Mouse (Mus musculus): ENCODE results near the gene Spats2l. TPM values are rescaled to one million over a fixed set of nuclear protein-coding genes. Genes with fewer than 3 reads are reported as not detected.

The Spats2l gene
- total and polyA plus RNA-seq, 3 experiments, result not detected

DNA sequence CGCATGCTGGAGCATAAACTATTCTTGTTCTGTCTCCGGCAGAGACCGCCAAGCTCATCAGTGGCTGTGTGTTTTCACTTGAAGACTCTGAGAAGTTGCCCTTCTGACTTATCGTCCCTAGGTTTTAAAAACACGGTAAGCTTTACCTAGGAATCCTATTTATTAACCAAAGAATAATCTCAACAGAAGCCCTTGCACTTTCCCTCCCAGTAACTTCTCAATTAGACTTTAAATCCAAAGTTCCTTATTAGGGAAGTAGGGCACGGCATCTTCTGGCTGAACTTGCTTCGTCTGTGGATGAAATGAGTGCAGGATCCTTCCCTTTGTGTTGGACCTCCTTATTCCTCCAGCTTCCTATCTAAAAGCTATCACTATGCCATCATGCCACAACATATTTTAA lies 7.6 kb upstream of the Spats2l start:
- Histone ChIP-seq H3K9ac (ENCODE audit: control insufficient read depth, low read depth, low read length, poor library complexity, severe bottlenecking) (no peak overlapping the region), H3K9me3 (replicated peaks; ENCODE audit: insufficient read depth, low read length) (no peaks in the 10 kb centered on the region), H3K27me3 (ENCODE audit: control insufficient read depth in 1 of 2, insufficient read depth in 2 of 2, low read length in 2 of 2) (no peaks in the 10 kb centered on the region; a peak in 1 of 4 replicates), H3K79me2 (ENCODE audit: control insufficient read depth, insufficient read depth, low read length, poor library complexity) (no peaks in the 10 kb centered on the region), H3K4me3 (ENCODE audit: control insufficient read depth in 1 of 2, insufficient read depth in 1 of 2, low read depth in 2 of 2, low read length in 2 of 2) (no peak overlapping the region), H3K27ac (ENCODE audit: control insufficient read depth, low read depth, low read length) (no peak overlapping the region), H3K4me1 (ENCODE audit: control insufficient read depth in 1 of 2, insufficient read depth in 2 of 2, low read length in 2 of 2) (no peaks in the 10 kb centered on the region), H3K36me3 (ENCODE audit: control insufficient read depth in 1 of 2, insufficient read depth in 2 of 2, low read length in 2 of 2) (no peaks in the 10 kb centered on the region)
- no peak for TF ChIP-seq TBP (IDR thresholded peaks at IDR 0.05; ENCODE audit: low read depth, low read length)
- no peak for TF ChIP-seq CTCF (IDR thresholded peaks at IDR 0.05 in 2 of 3, conservative IDR thresholded peaks at IDR 0.05 in 1 of 3; ENCODE audit: control insufficient read depth in 1 of 3, insufficient read depth in 1 of 3, low read depth in 2 of 3, low read length in 3 of 3, poor library complexity in 1 of 3, severe bottlenecking in 1 of 3)
- no peak for TF ChIP-seq POLR2A (IDR thresholded peaks at IDR 0.05; ENCODE audit: control insufficient read depth in 1 of 2, insufficient read depth in 1 of 2, low read depth in 1 of 2, low read length in 2 of 2, poor library complexity in 1 of 2)
- no peak for TF ChIP-seq NELFE (IDR thresholded peaks at IDR 0.05; ENCODE audit: low read depth, low read length)
- no peak for TF ChIP-seq MAZ (IDR thresholded peaks at IDR 0.05; ENCODE audit: low read depth, low read length)
- TF ChIP-seq RCOR1 (IDR thresholded peaks at IDR 0.05; ENCODE audit: low read depth, low read length), result no peak
- no peak for TF ChIP-seq MAX (IDR thresholded peaks at IDR 0.05; ENCODE audit: low read length)
- no peak for TF ChIP-seq GATA1 (IDR thresholded peaks at IDR 0.05; ENCODE audit: low read depth, low read length)
- no peak for TF ChIP-seq MXI1 (IDR thresholded peaks at IDR 0.05; ENCODE audit: low read depth, low read length)
- TF ChIP-seq RAD21 (IDR thresholded peaks at IDR 0.05; ENCODE audit: low read depth, low read length), result no peak
- TF ChIP-seq JUND (IDR thresholded peaks at IDR 0.05; ENCODE audit: low read depth, low read length), result no peak
- no peak for TF ChIP-seq GABPA (IDR thresholded peaks at IDR 0.05; ENCODE audit: low read depth, low read length)
- no peak for TF ChIP-seq SIN3A (IDR thresholded peaks at IDR 0.05; ENCODE audit: low read length)
- TF ChIP-seq ZKSCAN1 (IDR thresholded peaks at IDR 0.05; ENCODE audit: low read depth, low read length), result no peak
- TF ChIP-seq ZC3H11A (IDR thresholded peaks at IDR 0.05; ENCODE audit: low read depth, low read length), result no peak
- TF ChIP-seq NRF1 (IDR thresholded peaks at IDR 0.05; ENCODE audit: insufficient read depth, low read depth, low read length, poor library complexity, severe bottlenecking), result no peak
- TF ChIP-seq CHD2 (IDR thresholded peaks at IDR 0.05; ENCODE audit: low read length), result no peak
- DNase-seq (ENCODE audit: low read depth, low spot score), result no peak

DNA sequence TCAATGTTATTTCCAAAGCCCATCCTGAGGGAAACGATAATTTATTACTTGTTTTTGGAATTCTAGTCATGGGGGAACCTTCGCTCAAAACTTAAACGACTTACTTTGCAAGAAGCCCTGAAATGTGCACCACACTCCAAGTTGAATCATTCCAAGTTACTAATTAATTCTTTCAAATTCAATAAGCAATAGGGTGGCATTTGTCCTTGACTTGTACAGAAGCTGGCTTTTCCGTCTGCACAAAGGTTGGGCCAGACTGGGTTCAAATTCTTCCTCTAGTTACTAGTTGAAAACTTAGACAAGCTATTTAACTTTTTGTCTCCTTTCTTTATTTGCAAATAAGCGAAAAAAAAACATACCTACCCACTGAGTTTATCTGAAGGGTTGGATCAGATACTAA lies 636 bp upstream of the Spats2l start:
- no peaks in the 10 kb centered on the region for H3K9me3 ChIP-seq (replicated peaks; ENCODE audit: insufficient read depth, low read length)
- H3K27me3 ChIP-seq (ENCODE audit: control insufficient read depth in 1 of 2, insufficient read depth in 2 of 2, low read length in 2 of 2), result no peaks in the 10 kb centered on the region
- no peaks in the 10 kb centered on the region for H3K36me3 ChIP-seq (ENCODE audit: control insufficient read depth in 1 of 2, insufficient read depth in 2 of 2, low read length in 2 of 2)
- H3K4me3 ChIP-seq (ENCODE audit: control insufficient read depth in 1 of 2, insufficient read depth in 1 of 2, low read depth in 2 of 2, low read length in 2 of 2), result no peak overlapping the region
- H3K9ac ChIP-seq (ENCODE audit: control insufficient read depth, low read depth, low read length, poor library complexity, severe bottlenecking), result no peak overlapping the region
- H3K79me2 ChIP-seq (ENCODE audit: control insufficient read depth, insufficient read depth, low read length, poor library complexity), result no peaks in the 10 kb centered on the region
- no peak for DNase-seq (ENCODE audit: low read depth, low spot score)
- no peak for TF ChIP-seq SIN3A (IDR thresholded peaks at IDR 0.05; ENCODE audit: low read length)
- no peak for TF ChIP-seq ZNF384 (IDR thresholded peaks at IDR 0.05; ENCODE audit: low read depth, low read length)
- TF ChIP-seq E2F4 (IDR thresholded peaks at IDR 0.05; ENCODE audit: borderline replicate concordance, low read depth, low read length), result no peak
- TF ChIP-seq NELFE (IDR thresholded peaks at IDR 0.05; ENCODE audit: low read depth, low read length), result no peak
- TF ChIP-seq MYB (IDR thresholded peaks at IDR 0.05; ENCODE audit: low read depth, low read length), result no peak
- TF ChIP-seq MYC (IDR thresholded peaks at IDR 0.05; ENCODE audit: low read depth, low read length), result no peak
- TF ChIP-seq TBP (IDR thresholded peaks at IDR 0.05; ENCODE audit: low read depth, low read length), result no peak
- TF ChIP-seq SMC3 (IDR thresholded peaks at IDR 0.05; ENCODE audit: low read depth, low read length), result no peak
- no peak for TF ChIP-seq KAT2A (conservative IDR thresholded peaks at IDR 0.05; ENCODE audit: low read depth, low read length)
- no peak for TF ChIP-seq CHD1 (IDR thresholded peaks at IDR 0.05; ENCODE audit: low read depth, low read length)
- no peak for TF ChIP-seq USF1 (IDR thresholded peaks at IDR 0.05; ENCODE audit: low read depth, low read length)
- no peak for TF ChIP-seq HCFC1 (IDR thresholded peaks at IDR 0.05; ENCODE audit: low read depth, low read length)
- no peak for TF ChIP-seq CHD2 (IDR thresholded peaks at IDR 0.05; ENCODE audit: low read length)
- TF ChIP-seq GABPA (IDR thresholded peaks at IDR 0.05; ENCODE audit: low read depth, low read length), result no peak
- no peak overlapping the region for H3K27ac ChIP-seq (ENCODE audit: control insufficient read depth, low read depth, low read length)
- no peaks in the 10 kb centered on the region for H3K4me1 ChIP-seq (ENCODE audit: control insufficient read depth in 1 of 2, insufficient read depth in 2 of 2, low read length in 2 of 2)

Measured in MEL (cell line).